Mouse (Mus musculus) C2C12 (cell line): Measurements from ENCODE around the gene Gm3233. TPM values are rescaled to one million over a fixed set of nuclear protein-coding genes. Genes with fewer than 3 reads are reported as not detected.
"Not testable (repeated sequence)": the region's sequence is repeated elsewhere in the genome, so short reads cannot be mapped to it uniquely, and the experiment has no call there.

Experiments used
- H3K27me3 ChIP-seq: one replicate; pipeline ENCODE4 v1.6.1; 2011; ENCODE audit not compliant: control insufficient read depth, insufficient read depth, insufficient read length
- H3K36me3 ChIP-seq: one replicate; pipeline ENCODE4 v1.6.1; 2011; ENCODE audit not compliant: control insufficient read depth, insufficient read depth
- H3K4me3 ChIP-seq: one replicate; pipeline ENCODE4 v1.5.1; 2011; ENCODE audit warnings: mild to moderate bottlenecking, control low read depth; ENCODE audit not compliant: poor library complexity, insufficient read depth, severe bottlenecking
- H3K79me2 ChIP-seq: one replicate; pipeline ENCODE4 v1.6.1; 2011; ENCODE audit not compliant: control insufficient read depth, insufficient read depth
- H3K79me3 ChIP-seq: one replicate; pipeline ENCODE4 v1.6.1; 2011; ENCODE audit warnings: low read depth, control low read depth
- H3ac ChIP-seq: one replicate; pipeline ENCODE3; 2011; ENCODE audit warnings: low read depth; ENCODE audit not compliant: control insufficient read depth, insufficient read length
- CEBPB ChIP-seq: IDR thresholded peaks from one replicate; pipeline ENCODE4 v1.6.1; 2011; ENCODE audit warnings: low read depth, mild to moderate bottlenecking, control low read depth, moderate library complexity
- CTCF ChIP-seq: IDR thresholded peaks from one replicate; pipeline ENCODE4 v1.5.1; 2011; ENCODE audit not compliant: control insufficient read depth, insufficient read depth, insufficient read length
- FOSL1 ChIP-seq: IDR thresholded peaks from one replicate; pipeline ENCODE4 v1.8.0; 2011; ENCODE audit warnings: mild to moderate bottlenecking, low read length; ENCODE audit not compliant: poor library complexity, insufficient read depth, severe bottlenecking
- MAX ChIP-seq: IDR thresholded peaks from one replicate; pipeline ENCODE4 v1.6.1; 2011; ENCODE audit warnings: mild to moderate bottlenecking, control low read depth
- MYOD1 ChIP-seq: IDR thresholded peaks from one replicate; pipeline ENCODE4 v1.6.1; 2011; ENCODE audit warnings: low read depth; ENCODE audit not compliant: control insufficient read depth, insufficient read length
- MYOG ChIP-seq: IDR thresholded peaks from one replicate; pipeline ENCODE4 v1.6.1; 2011; ENCODE audit not compliant: control insufficient read depth, insufficient read length; ENCODE audit errors: extremely low read depth
- USF1 ChIP-seq: IDR thresholded peaks from one replicate; pipeline ENCODE4 v1.6.1; 2011; ENCODE audit warnings: low read depth, mild to moderate bottlenecking, control low read depth, moderate library complexity
- polyA plus RNA-seq: library from polyadenylated mRNA; unstranded; fragments of >200 nt; fragmentation: generic; extraction: Trizol; gene quantifications from one replicate; pipeline ENCODE4 v1.2.1, GENCODE M21; 2012; ENCODE audit warnings: missing spikeins

The Gm3233 gene
- polyA plus RNA-seq, 1 experiment = not detected

- no peak overlapping the region for H3ac ChIP-seq
- no peaks in the 10 kb centered on the region for H3K79me2 ChIP-seq
- H3K36me3 ChIP-seq = no peaks in the 10 kb centered on the region
- TF ChIP-seq USF1 (no peak), CTCF (no peak), CEBPB (no peak), FOSL1 (no peak), MAX (no peak), MYOG (no peak), MYOD1 (no peak)
- H3K4me3 ChIP-seq = no peak overlapping the region
- peaks cover 28% of the 10 kb centered on the region for H3K27me3 ChIP-seq
- H3K79me3 ChIP-seq = no peaks in the 10 kb centered on the region
Observed at GRCm38 (mm10) chr10:77729241-77729640, 30.2 kb downstream of the Gm3233 start.

DNA sequence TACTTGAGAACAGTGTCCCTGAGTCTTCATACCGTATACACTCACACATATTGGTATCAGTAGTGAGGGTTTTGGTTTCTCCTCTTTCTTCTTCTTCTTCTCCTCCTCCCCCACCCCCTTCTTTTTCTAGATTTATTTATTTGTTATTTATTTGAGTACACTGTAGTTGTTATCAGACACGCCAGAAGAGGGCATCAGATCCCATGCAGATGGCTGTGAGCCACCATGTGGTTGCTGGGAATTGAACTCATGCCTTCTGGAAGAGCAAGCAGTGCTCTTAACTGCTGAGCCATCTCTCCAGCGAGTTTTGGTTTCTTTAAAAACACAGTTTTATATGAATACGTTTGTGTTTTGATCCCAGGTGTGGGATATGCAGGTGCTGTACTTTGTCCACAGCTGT lies 31.2 kb downstream of the Gm3233 start:
- H3K4me3 ChIP-seq = no peak overlapping the region
- no peak overlapping the region for H3ac ChIP-seq
- H3K79me3 ChIP-seq = no peaks in the 10 kb centered on the region
- peaks cover 34% of the 10 kb centered on the region for H3K27me3 ChIP-seq
- TF ChIP-seq MYOD1 (no peak), MYOG (no peak)
- no peaks in the 10 kb centered on the region for H3K36me3 ChIP-seq
- H3K79me2 ChIP-seq = no peaks in the 10 kb centered on the region

DNA sequence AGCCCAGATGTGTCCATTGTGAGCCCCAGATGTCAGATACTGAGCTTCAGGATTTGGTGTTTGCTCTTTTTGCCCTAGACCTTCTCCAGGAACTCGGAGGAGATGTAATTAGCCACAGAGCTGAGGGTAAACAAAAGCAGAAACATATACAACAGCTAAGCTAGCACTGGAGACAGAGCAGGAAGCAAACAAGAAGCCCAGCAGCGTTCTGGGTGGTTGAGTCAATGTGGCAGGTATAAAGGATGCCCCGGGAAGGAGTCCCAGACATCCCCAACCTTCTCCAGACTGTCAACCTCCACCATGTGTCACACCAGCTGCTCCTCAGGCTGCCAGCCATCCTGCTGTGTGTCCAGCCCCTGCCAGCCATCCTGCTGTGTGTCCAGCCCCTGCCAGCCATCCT lies 33.3 kb downstream of the Gm3233 start, which contains the start of gene Gm10100:
Gm10100 (plus strand) TSS at position 301 of the 400 bp plus-strand sequence.
- H3K4me3 ChIP-seq = no peak within 1 kb of the TSS
- H3ac ChIP-seq = no peak within 1 kb of the TSS
- peaks cover 30% of the 10 kb centered on the region for H3K27me3 ChIP-seq
- no peaks in the 10 kb centered on the region for H3K36me3 ChIP-seq
- H3K79me3 ChIP-seq = no peaks in the 10 kb centered on the region
- no peaks in the 10 kb centered on the region for H3K79me2 ChIP-seq
- TF ChIP-seq CTCF (no peak), CEBPB (no peak), USF1 (no peak), FOSL1 (no peak), MYOD1 (no peak), MYOG (no peak)

GRCm38 (mm10) chr10:77724855-77725254 lies 34.6 kb downstream of the Gm3233 start:
- Histone ChIP-seq H3ac (no peak overlapping the region), H3K36me3 (no peaks in the 10 kb centered on the region), H3K79me3 (no peaks in the 10 kb centered on the region), H3K79me2 (no peaks in the 10 kb centered on the region), H3K4me3 (no peak overlapping the region), H3K27me3 (peaks cover 28% of the 10 kb centered on the region)
- no peak for TF ChIP-seq MAX
- TF ChIP-seq MYOG = no peak
- TF ChIP-seq CTCF = no peak
- no peak for TF ChIP-seq MYOD1
- TF ChIP-seq USF1 = no peak
- TF ChIP-seq FOSL1 = no peak
- no peak for TF ChIP-seq CEBPB

- H3K36me3 ChIP-seq, H3K27me3 ChIP-seq, H3K4me3 ChIP-seq, H3ac ChIP-seq, H3K79me3 ChIP-seq, H3K79me2 ChIP-seq: not testable (repeated sequence)
Observed at GRCm38 (mm10) chr10:77720299-77720698, 39.2 kb downstream of the Gm3233 start, which contains the start of gene Krtap12-1. Gene Krtap12-1, plus strand, starts transcription at chr10:77720599.

- Histone ChIP-seq H3K79me3 (no peaks in the 10 kb centered on the region), H3K27me3 (peaks cover 2% of the 10 kb centered on the region), H3ac (no peak within 1 kb of the TSS), H3K79me2 (no peaks in the 10 kb centered on the region), H3K36me3 (no peaks in the 10 kb centered on the region), H3K4me3 (no peak within 1 kb of the TSS)
- TF ChIP-seq CEBPB = no peak
Observed at GRCm38 (mm10) chr10:77715507-77715906, 44.0 kb downstream of the Gm3233 start, which contains the start of gene Gm10142. Gene Gm10142, plus strand, starts transcription at chr10:77715807.
